Mouse (Mus musculus) midbrain, postnatal 0 days (tissue): ENCODE measurements around the gene Lrrc72. TPM values are rescaled to one million over a fixed set of nuclear protein-coding genes. Genes with fewer than 3 reads are reported as not detected.

Source experiments
- ATAC-seq: fragments of 200-750 bp; cut with Nextera tagmentation; 2 replicates; pipeline ENCODE4 v1.8.0; 2017; ENCODE audit warnings: moderate number of reproducible peaks, mild to moderate bottlenecking, moderate TSS enrichment, moderate library complexity; ENCODE audit not compliant: low FRiP score
- DNase-seq: peaks from one replicate; pipeline ENCODE4 v3.0.0-alpha.2; 2015; ENCODE audit warnings: low spot score
- H3K27ac ChIP-seq: fragments of 300-500 bp; sonication (generic); 2 replicates; pipeline ENCODE4 v1.5.1; 2014; ENCODE audit warnings: low read depth, mild to moderate bottlenecking, low read length, mixed read lengths
- H3K27me3 ChIP-seq: fragments of 300-500 bp; sonication (generic); 2 replicates; pipeline ENCODE4 v1.6.1; 2014; ENCODE audit warnings: low read length, control low read depth, mixed read lengths; ENCODE audit not compliant: insufficient read depth
- H3K36me3 ChIP-seq: fragments of 300-500 bp; sonication (generic); 2 replicates; pipeline ENCODE4 v1.6.1; 2014; ENCODE audit warnings: low read length, control low read depth, mixed read lengths; ENCODE audit not compliant: insufficient read depth
- H3K4me1 ChIP-seq: fragments of 300-500 bp; sonication (generic); 2 replicates; pipeline ENCODE4 v1.6.1; 2014; ENCODE audit warnings: mild to moderate bottlenecking, control low read depth, antibody characterized with exemption, low read length, mixed read lengths; ENCODE audit not compliant: insufficient read depth
- H3K4me2 ChIP-seq: fragments of 300-500 bp; sonication (generic); 2 replicates; pipeline ENCODE4 v1.6.1; 2014; ENCODE audit warnings: low read depth, mild to moderate bottlenecking, low read length, mixed read lengths; ENCODE audit not compliant: poor library complexity, severe bottlenecking
- H3K4me3 ChIP-seq: fragments of 300-500 bp; sonication (generic); 2 replicates; pipeline ENCODE4 v1.5.1; 2014; ENCODE audit warnings: low read depth, mild to moderate bottlenecking, low read length, moderate library complexity
- H3K9ac ChIP-seq: fragments of 300-500 bp; sonication (generic); replicated peaks from 2 replicates; pipeline ENCODE4 v1.6.1; 2014; ENCODE audit warnings: mild to moderate bottlenecking, low read length, moderate library complexity, mixed read lengths; ENCODE audit not compliant: poor library complexity, severe bottlenecking
- H3K9me3 ChIP-seq: fragments of 300-500 bp; sonication (generic); 2 replicates; pipeline ENCODE4 v1.6.1; 2016; ENCODE audit warnings: low read length, control low read depth
- CTCF ChIP-seq: IDR thresholded peaks from 2 replicates; pipeline ENCODE4 v1.5.1; 2016; ENCODE audit warnings: antibody characterized with exemption, mild to moderate bottlenecking
- WGBS: fragments of 180-500 bp; shearing (Covaris S2); extraction: QIAGEN DNeasy Blood & Tissue Kit; methylation state at CpG from one replicate; pipeline ENCODE4 v1.1.7; 2014; 5-methylcytosine and 5-hydroxymethylcytosine counted together
- polyA plus RNA-seq: library from polyadenylated mRNA; unstranded; fragments of >200 nt; fragmentation: Nextera tagmentation; extraction: Ambion mirVana; gene quantifications from 2 replicates; pipeline ENCODE4 v1.2.1, GENCODE M21; 2015
- total RNA-seq: library from RNA; depleted of rRNA; stranded (reverse); fragments of >200 nt; gene quantifications from 2 replicates; pipeline ENCODE4 v1.2.3, GENCODE M21; 2014; rRNA removed

Lrrc72 gene
- not detected in 2 replicates for total RNA-seq
- polyA plus RNA-seq = not detected in 2 replicates

DNA sequence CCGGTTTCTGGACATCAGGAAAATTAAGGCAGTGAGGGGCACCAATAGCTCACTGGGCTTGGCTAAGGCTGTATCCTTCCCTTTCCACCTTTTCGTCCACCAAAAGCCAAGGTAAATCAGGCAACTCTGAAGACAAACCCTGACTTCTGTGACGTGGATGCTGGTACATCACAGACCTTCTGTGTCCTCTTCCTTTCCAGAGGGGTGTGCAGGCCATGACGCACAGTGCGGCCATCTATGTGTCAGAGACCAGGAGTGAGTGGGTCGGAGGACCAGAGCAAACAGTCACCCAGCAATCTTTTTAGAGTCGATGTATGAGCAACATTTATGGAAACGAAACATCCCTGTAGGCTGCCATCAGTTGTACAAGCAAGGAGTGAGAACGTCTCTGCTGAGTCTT lies at the start of gene Lrrc72:
Gene Lrrc72, minus strand, starts transcription at position 101 of the 400 bp plus-strand sequence.
- no peak within 1 kb of the TSS for H3K4me2 ChIP-seq
- TF ChIP-seq CTCF = no peak
- no peaks in the 10 kb centered on the region for H3K27me3 ChIP-seq
- no peaks in the 10 kb centered on the region for H3K9me3 ChIP-seq
- ATAC-seq (no peak), DNase-seq (no peak)
- no peak within 1 kb of the TSS for H3K9ac ChIP-seq
- H3K4me3 ChIP-seq = no peak within 1 kb of the TSS
- no peaks in the 10 kb centered on the region for H3K36me3 ChIP-seq
- H3K27ac ChIP-seq = no peak within 1 kb of the TSS
- 95% methylated on average over 9 of the region's 9 CpGs for WGBS
- H3K4me1 ChIP-seq = no peaks in the 10 kb centered on the region

DNA sequence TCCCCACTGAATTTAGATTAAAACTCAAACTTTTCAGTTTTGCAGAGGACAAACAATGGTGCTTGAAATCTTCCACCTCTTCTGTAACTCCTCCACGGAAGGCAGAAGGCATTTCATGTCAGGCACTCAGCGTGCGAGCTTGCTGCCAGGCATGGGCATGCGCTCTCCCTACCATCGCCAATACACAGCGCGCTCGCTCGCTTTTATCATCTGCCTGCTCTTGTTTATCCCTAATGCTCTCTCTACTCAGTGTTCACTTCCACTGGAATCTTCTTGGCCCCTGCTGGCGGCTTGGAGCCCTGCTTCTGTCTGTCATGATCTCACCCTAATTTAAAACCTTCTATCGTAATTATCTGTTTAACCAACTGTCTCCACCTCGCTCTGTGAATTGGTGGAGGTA lies 49.1 kb upstream of the Lrrc72 start:
- no peaks in the 10 kb centered on the region for H3K4me1 ChIP-seq
- no peak overlapping the region for H3K27ac ChIP-seq
- no peaks in the 10 kb centered on the region for H3K36me3 ChIP-seq
- 80% methylated on average over 12 of the region's 12 CpGs for WGBS
- no peak for DNase-seq
- no peak overlapping the region for H3K4me2 ChIP-seq
- no peak for TF ChIP-seq CTCF
- no peaks in the 10 kb centered on the region for H3K9me3 ChIP-seq
- H3K27me3 ChIP-seq = no peaks in the 10 kb centered on the region
- no peak overlapping the region for H3K4me3 ChIP-seq
- H3K9ac ChIP-seq = no peak overlapping the region
- ATAC-seq = no peak

DNA sequence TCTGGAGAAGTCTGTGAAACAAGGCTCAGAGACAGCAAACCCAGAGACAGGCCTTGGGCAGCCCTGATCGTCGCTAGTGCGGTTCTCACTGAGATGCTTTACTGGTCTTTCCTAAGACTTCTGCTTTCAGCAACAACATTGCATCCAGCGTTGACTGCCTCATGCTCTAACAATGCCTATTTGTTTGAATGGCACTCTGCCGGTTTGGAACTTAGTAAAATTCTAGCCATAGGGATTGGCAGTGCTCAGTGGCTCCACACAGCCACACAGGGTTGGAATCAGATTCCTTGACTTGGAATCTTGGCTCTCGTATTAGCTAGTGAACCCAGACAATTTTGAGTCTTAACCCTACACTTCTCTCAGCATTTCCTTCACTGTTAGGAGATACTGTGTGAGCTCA lies 38.1 kb upstream of the Lrrc72 start:
- Histone ChIP-seq H3K4me1 (no peaks in the 10 kb centered on the region), H3K4me3 (no peak overlapping the region), H3K27me3 (no peaks in the 10 kb centered on the region), H3K27ac (no peak overlapping the region), H3K36me3 (no peaks in the 10 kb centered on the region), H3K9me3 (no peaks in the 10 kb centered on the region), H3K9ac (no peak overlapping the region), H3K4me2 (no peak overlapping the region)
- ATAC-seq (no peak), DNase-seq (no peak)
- 81% methylated on average over 6 of the region's 6 CpGs for WGBS
- TF ChIP-seq CTCF = no peak

DNA sequence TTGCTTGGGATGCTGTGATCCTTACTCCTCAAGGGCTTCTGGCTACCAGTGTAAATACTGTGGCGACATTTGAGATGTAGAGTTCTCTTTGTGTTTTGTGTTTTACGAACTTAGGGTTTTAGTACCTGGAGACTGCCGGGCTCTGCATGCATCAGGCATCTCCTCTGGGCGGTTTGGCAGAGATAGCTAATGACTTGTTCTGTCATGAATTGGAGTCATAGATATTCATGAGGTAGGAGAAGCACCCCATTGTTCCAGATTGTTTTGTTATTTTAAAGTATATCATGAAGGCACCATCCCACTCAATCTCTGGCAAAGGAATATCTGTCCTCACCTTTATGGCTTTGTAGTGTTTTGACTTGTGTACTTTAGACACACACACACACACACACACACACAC lies 37.3 kb upstream of the Lrrc72 start:
- H3K27me3 ChIP-seq = no peaks in the 10 kb centered on the region
- no peak overlapping the region for H3K4me2 ChIP-seq
- H3K9ac ChIP-seq = no peak overlapping the region
- no peaks in the 10 kb centered on the region for H3K36me3 ChIP-seq
- no peak for TF ChIP-seq CTCF
- DNase-seq = no peak
- H3K4me3 ChIP-seq = no peak overlapping the region
- ATAC-seq = no peak
- no peak overlapping the region for H3K27ac ChIP-seq
- 76% methylated on average over 4 of the region's 4 CpGs for WGBS
- no peaks in the 10 kb centered on the region for H3K9me3 ChIP-seq
- no peaks in the 10 kb centered on the region for H3K4me1 ChIP-seq

- Histone ChIP-seq H3K4me1 (no peaks in the 10 kb centered on the region), H3K36me3 (no peaks in the 10 kb centered on the region), H3K4me2 (no peak overlapping the region), H3K9me3 (no peaks in the 10 kb centered on the region), H3K27me3 (no peaks in the 10 kb centered on the region), H3K4me3 (no peak overlapping the region), H3K27ac (no peak overlapping the region), H3K9ac (no peak overlapping the region)
- peak; percentile 69; the same call in 1 of the 2 replicates for ATAC-seq
- WGBS = 87% methylated on average over 8 of the region's 8 CpGs
- peak; percentile 50 for DNase-seq
- TF ChIP-seq CTCF = no peak
Measured at GRCm38 (mm10) chr12:36289634-36290033, 36.4 kb upstream of the Lrrc72 start.

- Histone ChIP-seq H3K9me3 (no peaks in the 10 kb centered on the region), H3K4me3 (no peak overlapping the region), H3K9ac (no peak overlapping the region), H3K4me2 (no peak overlapping the region), H3K27ac (no peak overlapping the region), H3K36me3 (no peaks in the 10 kb centered on the region), H3K4me1 (no peaks in the 10 kb centered on the region), H3K27me3 (no peaks in the 10 kb centered on the region)
- 75% methylated on average over 3 of the region's 3 CpGs for WGBS
- DNase-seq = peak; percentile 33
- TF ChIP-seq CTCF = no peak
- no peak for ATAC-seq
Measured at GRCm38 (mm10) chr12:36274823-36275222, 21.6 kb upstream of the Lrrc72 start.
